Mouse (Mus musculus): ENCODE data around the gene Cdh26.

DNA sequence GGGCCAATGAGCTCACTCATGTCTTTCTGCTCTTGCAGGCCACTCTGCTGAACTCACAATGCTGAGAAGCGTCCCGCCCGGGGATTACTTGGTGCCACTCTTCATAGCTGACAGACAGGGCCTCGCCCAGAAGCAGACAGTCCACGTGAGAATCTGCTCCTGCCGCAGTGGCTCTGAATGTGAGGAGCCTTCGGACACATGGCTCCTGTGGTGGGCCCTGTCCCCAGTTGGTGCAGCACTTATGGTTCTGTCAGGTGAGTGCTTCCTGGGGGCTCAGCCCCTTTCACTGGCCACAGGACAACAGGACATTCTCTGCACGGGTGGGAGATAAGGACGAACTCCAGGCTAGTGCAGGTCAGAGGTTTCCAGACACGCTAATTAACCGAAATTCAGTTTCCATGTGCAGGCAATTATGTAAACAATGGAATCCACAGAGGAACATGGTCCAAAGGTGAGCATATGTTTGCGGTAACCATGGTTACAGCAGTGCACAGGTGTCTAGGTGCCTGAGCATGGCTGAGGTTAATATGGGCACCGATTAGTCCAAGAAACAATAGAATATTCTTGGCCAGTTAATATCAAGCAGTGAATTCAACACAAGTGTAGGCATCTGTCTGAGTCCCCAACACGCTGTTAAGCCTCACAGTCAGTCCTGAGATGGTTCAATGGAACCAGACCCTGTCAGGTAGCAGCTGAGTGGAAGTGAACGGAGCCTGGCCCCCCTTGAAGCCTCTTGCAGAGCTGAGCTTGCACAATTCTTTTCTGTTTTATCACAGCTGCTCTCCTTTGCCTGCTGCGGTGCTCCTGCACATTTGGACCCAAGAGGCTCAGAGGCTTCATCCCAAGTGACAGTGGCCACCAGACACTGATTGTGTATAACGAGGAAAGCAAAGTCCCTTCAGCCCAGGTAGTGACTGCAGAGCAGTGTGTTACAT, 41.5 kb downstream of the Cdh26 start:
- TF ChIP-seq POLR2A (IDR thresholded peaks at IDR 0.05; ENCODE audit: low read depth, low read length) (no peak), CTCF (conservative IDR thresholded peaks at IDR 0.05; ENCODE audit: insufficient read depth, insufficient read length, low read depth, low read length) (no peak)

All from kidney, adult 2 months (tissue).